Mouse (Mus musculus): ENCODE data around the gene Ubash3b. TPM values are rescaled to one million over a fixed set of nuclear protein-coding genes. Genes with fewer than 3 reads are reported as not detected.

Ubash3b gene
- polyA plus RNA-seq, 1 experiment from 2014 or later = 9.6 TPM

- Histone ChIP-seq H3K36me3 (ENCODE audit: control insufficient read depth, insufficient read depth, low read length) (no peaks in the 10 kb centered on the region), H3K4me1 (ENCODE audit: control insufficient read depth in 2 of 2, insufficient read depth in 2 of 2, low read length in 2 of 2) (peaks cover 19 to 20% of the 10 kb centered on the region in 2 experiments), H3K4me2 (ENCODE audit: low read length) (no peak overlapping the region), H3K27ac (replicated peaks in 1 of 2; ENCODE audit: control insufficient read depth in 1 of 2, insufficient read depth in 1 of 2, low read depth in 2 of 2, low read length in 2 of 2) (no peak overlapping the region), H3K9ac (ENCODE audit: low read length) (no peak overlapping the region), H3K27me3 (ENCODE audit: control insufficient read depth, insufficient read depth, low read length) (no peaks in the 10 kb centered on the region), H3K4me3 (ENCODE audit: control insufficient read depth in 1 of 2, insufficient read depth in 1 of 2, low read depth in 1 of 2, low read length in 2 of 2) (no peak overlapping the region), H3K9me3 (ENCODE audit: control insufficient read depth, low read length) (peaks cover 3% of the 10 kb centered on the region; the same call in 1 of the 2 replicates)
- WGBS = 75% methylated on average over 3 of the region's 3 CpGs
- ATAC-seq (ENCODE audit: insufficient number of reproducible peaks, insufficient read depth, low FRiP score, low read depth) = no peak
Measured at GRCm38 (mm10) chr9:41048820-41049219, 112.7 kb downstream of the Ubash3b start.

GRCm38 (mm10) chr9:41048216-41048615 is 113.3 kb downstream of the Ubash3b start:
- H3K4me2 ChIP-seq (ENCODE audit: low read length) = no peak overlapping the region
- H3K36me3 ChIP-seq (ENCODE audit: control insufficient read depth, insufficient read depth, low read length) = no peaks in the 10 kb centered on the region
- peaks cover 17 to 19% of the 10 kb centered on the region in 2 experiments for H3K4me1 ChIP-seq (ENCODE audit: control insufficient read depth in 2 of 2, insufficient read depth in 2 of 2, low read length in 2 of 2)
- H3K27ac ChIP-seq (replicated peaks in 1 of 2; ENCODE audit: control insufficient read depth in 1 of 2, insufficient read depth in 1 of 2, low read depth in 2 of 2, low read length in 2 of 2) = no peak overlapping the region
- H3K27me3 ChIP-seq (ENCODE audit: control insufficient read depth, insufficient read depth, low read length) = no peaks in the 10 kb centered on the region
- H3K4me3 ChIP-seq (ENCODE audit: control insufficient read depth in 1 of 2, insufficient read depth in 1 of 2, low read depth in 1 of 2, low read length in 2 of 2) = no peak overlapping the region
- WGBS = 91% methylated on average over 7 of the region's 7 CpGs
- no peak for ATAC-seq (ENCODE audit: insufficient number of reproducible peaks, insufficient read depth, low FRiP score, low read depth)
- H3K9me3 ChIP-seq (ENCODE audit: control insufficient read depth, low read length) = no peaks in the 10 kb centered on the region
- H3K9ac ChIP-seq (ENCODE audit: low read length) = no peak overlapping the region

GRCm38 (mm10) chr9:41047654-41048053 is 113.8 kb downstream of the Ubash3b start:
- 0 out of 2 replicates have a peak, but pooled peaks cover 1% of the 10 kb centered on the region for H3K36me3 ChIP-seq (ENCODE audit: control insufficient read depth, insufficient read depth, low read length)
- no peaks in the 10 kb centered on the region for H3K9me3 ChIP-seq (ENCODE audit: control insufficient read depth, low read length)
- no peak overlapping the region for H3K4me2 ChIP-seq (ENCODE audit: low read length)
- no peaks in the 10 kb centered on the region for H3K27me3 ChIP-seq (ENCODE audit: control insufficient read depth, insufficient read depth, low read length)
- H3K9ac ChIP-seq (ENCODE audit: low read length) = no peak overlapping the region
- no peak overlapping the region for H3K4me3 ChIP-seq (ENCODE audit: control insufficient read depth in 1 of 2, insufficient read depth in 1 of 2, low read depth in 1 of 2, low read length in 2 of 2)
- ATAC-seq (ENCODE audit: insufficient number of reproducible peaks, insufficient read depth, low FRiP score, low read depth) = no peak
- no peak overlapping the region for H3K27ac ChIP-seq (replicated peaks in 1 of 2; ENCODE audit: control insufficient read depth in 1 of 2, insufficient read depth in 1 of 2, low read depth in 2 of 2, low read length in 2 of 2)
- 85% methylated on average over 2 of the region's 2 CpGs for whole genome bisulfite sequencing
- H3K4me1 ChIP-seq (ENCODE audit: control insufficient read depth in 2 of 2, insufficient read depth in 2 of 2, low read length in 2 of 2) = peaks cover 15 to 16% of the 10 kb centered on the region in 2 experiments

GRCm38 (mm10) chr9:41044626-41045025 is 116.9 kb downstream of the Ubash3b start:
- ATAC-seq (ENCODE audit: insufficient number of reproducible peaks, insufficient read depth, low FRiP score, low read depth) = no peak
- 12% methylated on average over 3 of the region's 3 CpGs for WGBS
- Histone ChIP-seq H3K36me3 (ENCODE audit: control insufficient read depth, insufficient read depth, low read length) (peaks cover 10% of the 10 kb centered on the region; the same call in 1 of the 2 replicates), H3K4me1 (ENCODE audit: control insufficient read depth in 2 of 2, insufficient read depth in 2 of 2, low read length in 2 of 2) (peaks cover 6 to 20% of the 10 kb centered on the region in 2 experiments; a peak in 3 of 4 replicates), H3K27ac (replicated peaks in 1 of 2; ENCODE audit: control insufficient read depth in 1 of 2, insufficient read depth in 1 of 2, low read depth in 2 of 2, low read length in 2 of 2) (no peak overlapping the region), H3K4me2 (ENCODE audit: low read length) (no peak overlapping the region), H3K4me3 (ENCODE audit: control insufficient read depth in 1 of 2, insufficient read depth in 1 of 2, low read depth in 1 of 2, low read length in 2 of 2) (no peak overlapping the region), H3K27me3 (ENCODE audit: control insufficient read depth, insufficient read depth, low read length) (no peaks in the 10 kb centered on the region), H3K9ac (ENCODE audit: low read length) (no peak overlapping the region), H3K9me3 (ENCODE audit: control insufficient read depth, low read length) (no peaks in the 10 kb centered on the region)

GRCm38 (mm10) chr9:41043641-41044040 is 117.9 kb downstream of the Ubash3b start:
- H3K27ac ChIP-seq (replicated peaks in 1 of 2; ENCODE audit: control insufficient read depth in 1 of 2, insufficient read depth in 1 of 2, low read depth in 2 of 2, low read length in 2 of 2) = no peak overlapping the region
- WGBS = 79% methylated on average over 5 of the region's 5 CpGs
- H3K27me3 ChIP-seq (ENCODE audit: control insufficient read depth, insufficient read depth, low read length) = no peaks in the 10 kb centered on the region
- H3K4me1 ChIP-seq (ENCODE audit: control insufficient read depth in 2 of 2, insufficient read depth in 2 of 2, low read length in 2 of 2) = peaks cover 6 to 20% of the 10 kb centered on the region in 2 experiments; a peak in 3 of 4 replicates
- H3K4me2 ChIP-seq (ENCODE audit: low read length) = no peak overlapping the region
- H3K36me3 ChIP-seq (ENCODE audit: control insufficient read depth, insufficient read depth, low read length) = peaks cover 10% of the 10 kb centered on the region; the same call in 1 of the 2 replicates
- no peaks in the 10 kb centered on the region for H3K9me3 ChIP-seq (ENCODE audit: control insufficient read depth, low read length)
- no peak for ATAC-seq (ENCODE audit: insufficient number of reproducible peaks, insufficient read depth, low FRiP score, low read depth)
- no peak overlapping the region for H3K9ac ChIP-seq (ENCODE audit: low read length)
- H3K4me3 ChIP-seq (ENCODE audit: control insufficient read depth in 1 of 2, insufficient read depth in 1 of 2, low read depth in 1 of 2, low read length in 2 of 2) = no peak overlapping the region

- Histone ChIP-seq H3K4me1 (ENCODE audit: control insufficient read depth in 2 of 2, insufficient read depth in 2 of 2, low read length in 2 of 2) (peaks cover 6 to 20% of the 10 kb centered on the region in 2 experiments; a peak in 3 of 4 replicates), H3K9me3 (ENCODE audit: control insufficient read depth, low read length) (no peaks in the 10 kb centered on the region), H3K4me2 (ENCODE audit: low read length) (0 out of 2 replicates have a peak overlapping the region, but pooled peaks have one; percentile 0), H3K27me3 (ENCODE audit: control insufficient read depth, insufficient read depth, low read length) (no peaks in the 10 kb centered on the region), H3K27ac (replicated peaks in 1 of 2; ENCODE audit: control insufficient read depth in 1 of 2, insufficient read depth in 1 of 2, low read depth in 2 of 2, low read length in 2 of 2) (peak overlapping the region; percentile 51 to 60), H3K9ac (ENCODE audit: low read length) (no peak overlapping the region), H3K4me3 (ENCODE audit: control insufficient read depth in 1 of 2, insufficient read depth in 1 of 2, low read depth in 1 of 2, low read length in 2 of 2) (no peak overlapping the region), H3K36me3 (ENCODE audit: control insufficient read depth, insufficient read depth, low read length) (peaks cover 19% of the 10 kb centered on the region)
- WGBS = 51% methylated on average over 3 of the region's 3 CpGs
- ATAC-seq (ENCODE audit: insufficient number of reproducible peaks, insufficient read depth, low FRiP score, low read depth) = no peak
Measured at GRCm38 (mm10) chr9:41041404-41041803, 120.1 kb downstream of the Ubash3b start.

GRCm38 (mm10) chr9:41038150-41038664 is 123.3 kb downstream of the Ubash3b start:
- no peak for ATAC-seq (ENCODE audit: insufficient number of reproducible peaks, insufficient read depth, low FRiP score, low read depth)
- Histone ChIP-seq H3K9me3 (ENCODE audit: control insufficient read depth, low read length) (no peaks in the 10 kb centered on the region), H3K36me3 (ENCODE audit: control insufficient read depth, insufficient read depth, low read length) (peaks cover 23% of the 10 kb centered on the region), H3K4me2 (ENCODE audit: low read length) (no peak overlapping the region), H3K27me3 (ENCODE audit: control insufficient read depth, insufficient read depth, low read length) (no peaks in the 10 kb centered on the region), H3K4me1 (ENCODE audit: control insufficient read depth in 2 of 2, insufficient read depth in 2 of 2, low read length in 2 of 2) (peaks cover 6 to 20% of the 10 kb centered on the region in 2 experiments; a peak in 3 of 4 replicates), H3K27ac (replicated peaks in 1 of 2; ENCODE audit: control insufficient read depth in 1 of 2, insufficient read depth in 1 of 2, low read depth in 2 of 2, low read length in 2 of 2) (no peak overlapping the region), H3K4me3 (ENCODE audit: control insufficient read depth in 1 of 2, insufficient read depth in 1 of 2, low read depth in 1 of 2, low read length in 2 of 2) (no peak overlapping the region), H3K9ac (ENCODE audit: low read length) (no peak overlapping the region)
- WGBS = 81% methylated on average over 9 of the region's 9 CpGs
